Mouse (Mus musculus) thymus, postnatal 0 days (tissue): ENCODE results near the gene Cyp2d9. TPM values are rescaled to one million over a fixed set of nuclear protein-coding genes. Genes with fewer than 3 reads are reported as not detected.
"Not testable (repeated sequence)": the region's sequence is repeated elsewhere in the genome, so short reads cannot be mapped to it uniquely, and the experiment has no call there.

Source experiments
- DNase-seq: peaks from one replicate; pipeline ENCODE4 v3.0.0-alpha.2; 2015; ENCODE audit warnings: low spot score
- polyA plus RNA-seq: library from polyadenylated mRNA; unstranded; fragments of >200 nt; fragmentation: Nextera tagmentation; extraction: Ambion mirVana; gene quantifications from 2 replicates; pipeline ENCODE4 v1.2.1, GENCODE M21; 2015

Cyp2d9 gene
- not detected in 2 replicates for polyA plus RNA-seq

DNA sequence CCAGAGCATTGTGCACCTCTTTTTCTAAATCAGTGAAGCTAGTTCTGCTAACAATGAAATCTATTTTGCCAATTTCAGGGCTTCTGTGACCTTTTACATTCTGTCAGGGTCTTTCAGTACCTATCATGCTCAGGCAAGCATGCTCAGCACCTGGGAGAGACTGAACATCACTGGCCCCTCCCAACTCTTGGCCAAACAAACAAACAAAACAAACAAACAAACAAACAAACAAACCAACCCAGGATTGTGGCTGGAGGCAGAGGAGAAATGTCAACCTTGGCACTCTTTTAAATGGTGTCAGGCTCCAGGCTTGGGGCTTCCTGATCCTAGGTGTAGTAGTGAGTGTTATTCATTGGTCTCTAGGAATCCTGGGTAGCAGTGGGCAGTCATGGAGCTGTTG lies at the start of gene Cyp2d9:
Cyp2d9 (plus strand) TSS at position 301 of the 400 bp plus-strand sequence.
- DNase-seq, result no peak

DNA sequence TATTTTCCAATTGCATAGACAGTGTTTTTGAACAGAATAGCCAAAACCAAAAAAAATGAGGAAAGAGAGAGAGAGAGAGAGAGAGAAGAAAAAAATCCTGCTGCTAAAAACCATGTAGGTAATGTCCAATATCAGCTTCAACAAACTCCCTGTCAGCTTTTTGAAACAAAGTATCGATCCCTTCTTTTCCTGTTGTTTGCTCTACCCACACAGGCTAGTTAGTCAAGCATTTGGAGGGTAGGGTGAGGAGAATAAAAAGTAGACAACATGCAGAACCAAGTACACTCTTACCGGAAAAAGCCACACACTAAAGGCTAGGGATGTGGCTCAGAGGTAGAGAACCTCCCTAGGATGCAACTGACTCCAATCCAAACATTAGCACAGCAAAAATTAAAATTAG lies 47.5 kb upstream of the Cyp2d9 start:
- DNase-seq, result no peak

DNA sequence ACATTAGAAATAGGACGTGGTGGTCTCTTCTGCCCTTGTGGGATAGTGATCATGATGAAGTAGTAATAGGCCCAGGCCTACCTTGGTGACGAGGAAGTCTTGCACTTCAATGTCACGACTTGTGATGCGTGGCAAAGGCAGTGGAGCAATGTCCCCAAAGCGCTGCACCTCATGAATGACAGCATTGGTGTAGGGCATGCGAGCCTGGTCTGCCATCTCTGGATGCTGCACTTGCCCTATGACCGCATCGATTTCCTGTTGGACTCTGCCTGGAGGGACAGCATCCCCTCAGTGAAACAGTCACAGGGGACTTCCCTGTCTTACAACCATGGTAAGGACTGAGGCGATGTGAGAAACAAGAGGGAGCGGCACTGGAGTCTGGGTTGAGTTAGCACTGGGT lies 43.3 kb upstream of the Cyp2d9 start:
- not testable (repeated sequence) for DNase-seq

DNA sequence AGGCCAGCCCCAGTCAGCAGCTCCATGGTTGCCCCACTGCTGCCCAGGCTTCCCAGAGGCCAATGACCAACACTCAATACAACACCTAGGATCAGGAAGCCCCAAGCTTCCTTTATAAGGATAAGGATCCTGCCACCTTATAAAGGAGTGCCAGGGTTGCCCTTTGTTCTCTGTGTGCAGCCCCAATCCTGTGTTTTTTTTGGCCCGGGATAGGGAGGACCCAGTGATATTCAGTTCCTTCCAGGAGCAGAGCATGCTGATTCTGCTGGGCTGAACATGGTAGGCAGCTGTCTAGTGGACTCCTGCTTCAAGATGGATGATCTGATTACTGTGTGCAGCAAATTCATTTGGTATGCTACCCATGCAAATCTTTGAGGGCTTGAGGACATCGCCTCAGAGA lies 39.3 kb upstream of the Cyp2d9 start, which contains the start of gene Cyp2d11:
Cyp2d11 (minus strand) TSS at position 101 of the 400 bp plus-strand sequence.
- not testable (repeated sequence) for DNase-seq

DNA sequence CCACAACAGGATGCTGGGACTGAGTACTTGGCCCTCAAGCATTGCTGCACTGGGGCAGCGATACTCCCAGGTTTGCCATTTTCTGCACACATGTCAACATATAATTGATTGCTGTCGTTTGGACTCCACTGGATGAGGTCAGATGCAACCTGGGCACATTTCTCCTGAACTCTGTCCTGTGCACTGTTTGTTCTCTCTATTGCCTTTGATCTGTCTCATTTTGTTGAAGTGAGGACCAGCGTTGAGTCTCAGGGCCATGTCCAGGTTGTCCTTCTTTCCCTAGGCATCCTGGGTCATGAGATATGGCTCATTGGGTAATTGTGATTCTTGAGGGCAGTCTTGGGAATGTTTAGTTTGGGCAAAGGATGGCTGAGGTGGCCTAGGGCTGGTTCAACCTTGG lies 37.3 kb upstream of the Cyp2d9 start:
- DNase-seq, result not testable (repeated sequence)

DNA sequence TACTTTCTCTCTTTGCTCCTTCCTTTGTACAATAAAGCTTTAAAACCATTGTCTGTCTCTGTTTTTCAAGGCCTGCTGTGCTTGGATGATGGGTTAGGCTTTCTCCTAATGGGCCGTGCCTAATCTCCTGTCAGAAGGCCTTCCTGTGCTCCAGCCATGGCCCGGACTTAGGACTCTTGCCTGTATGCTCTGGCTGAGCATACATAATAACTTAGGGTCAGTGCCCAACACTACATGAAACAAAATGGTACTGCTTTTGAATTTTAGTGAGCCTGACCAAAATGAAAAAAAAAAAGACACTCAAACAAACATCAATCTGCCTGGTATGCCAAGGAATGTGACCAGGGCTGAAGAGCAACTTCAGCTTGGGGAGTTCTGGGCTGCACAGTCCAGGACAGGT lies 31.7 kb upstream of the Cyp2d9 start:
- DNase-seq, result no peak

DNA sequence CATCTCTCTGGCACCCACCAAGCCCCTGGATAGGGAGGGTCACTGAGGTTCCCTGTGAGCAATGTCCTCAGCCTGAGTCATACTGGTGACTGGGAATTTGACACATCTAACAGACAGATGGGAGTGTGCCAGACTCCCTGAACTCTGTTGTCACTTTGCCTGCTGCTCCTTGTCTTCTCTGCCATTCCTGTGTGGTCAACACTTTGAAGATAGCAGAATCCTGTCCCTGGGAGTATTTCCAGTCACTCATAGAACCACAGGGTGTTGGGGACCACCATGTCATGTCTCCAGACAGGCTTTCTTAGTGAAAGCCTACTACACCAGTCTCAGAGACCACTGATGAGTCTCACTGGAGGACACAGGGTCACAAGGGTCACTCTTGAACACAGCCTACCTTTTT lies 31.1 kb upstream of the Cyp2d9 start:
- DNase-seq, result no peak

DNA sequence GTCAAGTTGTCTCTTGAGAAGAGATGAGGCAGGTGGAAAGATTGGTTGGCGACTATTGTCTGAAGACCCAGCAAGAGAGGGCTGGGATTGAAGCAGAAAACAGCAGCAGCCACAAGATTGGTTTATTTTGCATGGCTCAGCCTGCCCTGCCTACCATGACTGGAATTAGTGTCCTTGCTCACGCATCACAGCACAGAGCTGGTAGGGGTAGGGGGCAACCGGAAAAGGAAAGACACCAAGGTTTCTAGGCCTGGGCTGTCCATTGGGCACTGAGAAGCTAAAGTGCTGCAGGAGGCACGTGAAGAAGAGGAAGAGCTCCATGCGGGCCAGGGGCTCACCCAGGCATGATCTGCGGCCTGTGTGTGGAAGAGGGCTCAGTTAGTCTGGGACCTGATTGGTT lies 30.5 kb upstream of the Cyp2d9 start:
- no peak for DNase-seq

DNA sequence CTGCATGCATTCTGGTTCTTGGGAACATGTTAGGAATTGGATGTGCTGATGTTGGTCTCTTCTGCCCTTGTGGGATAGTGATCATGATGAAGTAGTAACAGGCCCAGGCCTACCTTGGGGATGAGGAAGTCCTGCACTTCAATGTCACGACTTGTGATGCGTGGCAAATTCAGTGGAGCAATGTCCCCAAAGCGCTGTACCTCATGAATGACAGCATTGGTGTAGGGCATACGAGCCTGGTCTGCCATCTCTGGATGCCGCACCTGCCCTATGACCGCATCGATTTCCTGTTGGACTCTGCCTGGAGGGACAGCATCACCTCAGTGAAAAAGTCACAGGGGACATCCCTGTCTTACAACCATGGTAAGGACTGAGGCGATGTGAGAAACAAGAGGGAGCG lies 29.6 kb upstream of the Cyp2d9 start:
- DNase-seq, result no peak

DNA sequence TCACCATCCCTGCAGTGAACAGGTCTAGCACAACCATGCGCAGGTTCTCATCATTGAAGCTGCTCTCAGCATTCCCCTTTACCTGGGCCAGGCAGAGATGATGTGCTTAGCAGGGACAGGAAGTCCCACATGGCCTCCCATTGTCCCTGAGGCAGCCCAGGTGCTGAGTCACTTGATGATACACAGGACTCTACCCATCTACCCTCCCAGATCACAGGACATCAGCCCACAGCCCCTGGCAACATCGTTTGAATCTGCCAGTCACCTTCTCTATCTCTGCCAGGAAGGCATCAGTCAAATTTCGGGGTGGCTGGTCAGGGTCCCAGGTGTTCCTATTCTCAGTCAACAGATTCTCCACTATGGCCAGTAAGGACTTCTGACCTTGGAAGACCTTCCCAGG lies 29.1 kb upstream of the Cyp2d9 start:
- no peak for DNase-seq

DNA sequence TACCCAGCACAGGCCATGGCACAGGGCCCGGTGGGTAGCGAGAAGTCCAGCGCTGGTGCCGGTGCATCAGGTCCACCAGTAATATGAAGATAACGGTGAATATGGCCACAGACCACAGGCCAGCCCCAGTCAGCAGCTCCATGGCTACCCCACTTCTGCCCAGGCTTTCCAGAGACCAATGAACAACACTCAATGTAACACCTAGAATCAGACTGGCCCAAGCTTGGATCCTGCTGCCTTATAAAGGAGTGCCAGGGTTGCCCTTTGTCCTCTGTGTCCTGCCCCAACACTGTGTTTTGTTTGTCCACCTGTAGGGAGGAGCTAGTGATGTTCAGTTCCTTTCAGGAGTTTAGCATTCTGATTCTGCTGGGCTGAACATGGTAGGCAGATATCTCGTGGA lies 26.3 kb upstream of the Cyp2d9 start, which contains the start of gene Cyp2d10:
Cyp2d10 (minus strand) TSS at position 215 of the 400 bp plus-strand sequence.
- DNase-seq, result no peak

DNA sequence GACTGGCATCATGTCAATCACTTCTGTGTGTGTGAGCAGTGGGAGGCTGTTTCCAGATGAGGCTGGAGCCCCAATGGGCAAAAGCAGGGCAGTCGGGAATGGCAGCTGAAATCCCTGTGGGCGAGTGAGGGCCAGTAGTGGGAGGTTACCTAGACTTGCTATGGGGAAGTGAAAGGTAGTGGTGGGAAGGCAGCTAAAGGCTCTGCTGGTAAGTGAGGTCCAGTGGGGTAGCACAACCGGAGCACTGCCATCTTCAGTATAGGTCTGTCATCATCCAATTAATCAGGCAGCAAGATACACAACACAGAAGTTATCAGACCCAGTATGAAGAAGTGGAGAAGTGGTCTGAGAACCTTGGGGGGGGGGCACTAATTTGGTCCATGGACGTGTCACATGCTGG lies 25.7 kb upstream of the Cyp2d9 start:
- DNase-seq, result no peak

DNA sequence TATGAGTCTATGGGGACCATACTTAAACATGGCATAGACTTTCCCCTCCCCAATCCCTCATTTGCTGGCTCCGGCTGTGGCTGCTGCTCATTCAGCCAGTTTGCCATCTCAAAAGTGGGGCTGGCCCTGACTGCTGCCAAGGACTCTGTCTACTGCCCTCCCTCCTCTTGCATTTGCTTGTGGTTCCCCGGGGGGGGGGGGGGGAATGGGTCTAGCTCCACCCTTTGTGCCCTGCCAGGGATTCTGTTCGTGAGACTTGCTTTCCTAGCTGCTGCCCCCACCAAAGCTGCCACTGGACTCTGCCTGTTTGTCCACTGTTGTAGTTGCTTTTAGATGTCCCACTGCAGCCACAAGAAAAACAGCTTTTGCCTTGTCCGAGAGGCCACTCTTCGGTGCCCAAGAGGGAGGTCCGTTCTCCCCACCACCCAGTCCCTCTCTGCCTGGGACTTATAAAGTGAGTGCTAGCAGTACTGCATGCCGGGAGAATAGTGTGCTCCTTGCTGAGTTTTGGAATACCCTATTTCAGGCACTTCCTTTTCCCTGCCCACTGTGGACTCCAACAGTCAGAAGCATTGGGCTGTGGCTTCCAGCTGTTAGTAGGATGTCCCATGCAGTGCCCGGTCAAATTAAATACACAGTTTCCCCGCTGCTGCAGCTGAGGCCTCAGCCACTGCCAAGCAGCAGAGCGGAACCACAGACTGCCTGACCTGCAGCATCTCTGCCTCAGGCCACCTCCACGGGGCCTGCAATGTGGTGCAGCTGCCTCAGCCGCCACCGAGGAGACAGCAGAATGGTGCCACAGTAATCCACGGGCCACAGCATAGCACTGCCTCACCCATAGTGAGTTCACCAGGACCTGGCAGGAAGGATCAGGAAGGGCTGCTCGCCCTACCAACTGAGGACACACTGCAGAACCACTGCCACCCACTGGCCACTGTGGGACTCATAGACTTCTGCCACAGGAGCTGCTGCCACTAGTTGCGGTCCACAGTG lies 16.1 kb upstream of the Cyp2d9 start:
- DNase-seq, result peak; percentile 70

DNA sequence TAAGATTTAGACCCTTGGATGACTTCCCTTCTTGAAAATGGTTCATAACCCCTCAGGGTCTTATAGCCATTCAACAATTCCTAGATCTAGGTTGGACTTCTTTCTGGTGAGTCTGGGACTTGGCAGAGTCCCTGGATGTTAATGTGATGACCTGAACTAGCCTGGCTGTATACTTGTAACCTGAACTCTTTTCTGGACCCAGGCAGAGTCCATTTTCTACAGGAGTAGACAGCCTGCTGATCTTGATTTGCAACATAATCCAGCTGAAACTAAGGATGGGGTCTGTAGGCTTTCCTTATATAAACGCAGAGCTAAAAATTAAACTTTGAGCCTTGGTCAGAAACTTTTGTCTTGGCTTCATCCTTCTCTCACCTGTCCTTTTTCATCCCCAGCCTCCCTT lies 14.6 kb upstream of the Cyp2d9 start:
- no peak for DNase-seq

DNA sequence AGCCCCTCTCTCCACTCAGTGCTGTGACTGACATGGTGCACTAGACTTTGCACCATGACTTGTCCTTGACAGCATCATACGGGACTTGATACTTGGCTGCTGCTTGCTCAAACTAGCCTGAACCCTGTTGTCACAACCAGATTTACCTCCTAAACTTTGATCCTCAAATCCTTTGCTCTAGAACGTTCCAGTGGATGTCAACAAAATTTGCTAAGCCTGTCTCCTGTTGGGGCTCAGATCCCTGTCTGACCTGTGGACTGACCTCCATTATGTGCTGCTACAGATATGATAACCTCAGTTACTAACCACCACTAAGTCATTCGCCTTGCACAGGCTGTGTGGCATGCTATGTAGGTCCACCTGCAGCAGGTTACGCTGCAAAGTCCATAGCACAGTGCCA lies 10.3 kb upstream of the Cyp2d9 start:
- no peak for DNase-seq

DNA sequence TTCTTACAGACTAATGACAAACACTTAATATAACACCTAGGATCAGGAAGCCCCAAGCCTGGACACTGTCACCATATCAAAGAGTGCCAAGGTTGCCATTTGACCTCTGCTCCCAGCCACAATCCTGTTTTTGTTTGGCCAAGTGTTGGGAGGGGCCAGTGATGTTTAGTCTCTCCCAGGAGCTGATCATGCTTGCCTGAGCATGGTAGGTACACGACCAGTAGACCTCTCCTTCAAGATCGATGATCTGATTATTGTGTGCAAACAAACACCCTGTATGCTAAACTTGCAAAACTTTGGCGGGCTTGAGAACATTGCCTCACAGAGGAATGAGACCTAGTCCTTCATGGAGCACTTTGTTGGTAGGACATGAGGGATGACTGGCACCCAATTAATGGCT lies 9.8 kb upstream of the Cyp2d9 start:
- DNase-seq, result no peak

DNA sequence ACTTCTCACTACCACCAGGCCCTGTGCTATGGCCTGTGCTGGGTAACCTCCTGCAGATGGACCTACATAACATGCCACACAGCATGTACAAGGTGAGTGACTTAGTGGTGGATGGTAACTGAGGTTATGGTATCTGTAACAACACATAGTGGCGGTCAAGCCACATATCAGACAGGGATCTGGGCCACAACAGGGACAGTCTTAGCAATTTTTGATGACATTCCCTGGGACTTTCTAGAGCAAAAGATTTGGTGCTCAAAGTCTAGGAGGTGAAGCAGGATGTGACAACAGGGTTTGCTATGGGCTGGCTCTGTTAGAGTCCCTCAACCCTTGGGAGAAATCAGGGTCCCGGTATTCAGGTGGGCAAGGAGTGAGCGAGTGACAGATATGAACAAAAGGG lies 384 bp downstream of the Cyp2d9 start:
- DNase-seq, result no peak

DNA sequence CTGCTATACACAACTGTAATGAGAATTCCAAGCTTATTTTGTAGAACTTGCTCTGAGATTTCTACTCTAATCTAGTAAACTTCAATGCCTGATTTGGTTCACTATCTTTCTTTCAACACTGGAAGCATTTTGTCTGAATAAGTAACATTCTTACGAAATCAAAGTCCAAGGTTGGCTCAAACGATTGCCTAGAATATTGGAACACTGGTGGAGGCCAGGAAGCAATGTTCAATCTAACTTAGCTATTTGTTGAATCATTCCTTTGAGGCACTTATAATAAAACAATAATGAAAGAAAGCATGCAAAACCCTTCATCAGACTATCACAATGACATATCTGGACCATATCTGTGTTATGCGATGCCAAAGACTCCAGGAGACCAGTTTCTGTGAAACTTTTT lies 1.3 kb downstream of the Cyp2d9 start:
- no peak for DNase-seq

DNA sequence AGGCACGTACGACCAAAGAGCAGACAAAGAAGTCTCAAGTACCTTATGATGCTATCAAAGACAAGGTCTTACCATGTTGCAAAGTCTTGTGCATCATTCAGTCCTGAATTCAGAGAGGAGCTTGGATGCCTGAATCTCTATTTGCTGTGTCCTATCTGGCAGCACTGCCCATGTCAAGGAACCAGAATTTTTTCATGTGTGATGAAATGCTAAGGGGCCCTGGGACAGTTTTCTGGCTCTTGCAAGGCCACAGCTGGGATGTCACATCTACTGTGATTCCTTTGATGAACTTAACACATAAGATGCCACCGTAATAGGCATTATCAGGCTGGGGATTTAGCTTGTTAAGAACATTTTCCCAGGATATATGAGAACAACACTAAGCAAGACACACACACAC lies 1.8 kb downstream of the Cyp2d9 start:
- DNase-seq, result no peak

DNA sequence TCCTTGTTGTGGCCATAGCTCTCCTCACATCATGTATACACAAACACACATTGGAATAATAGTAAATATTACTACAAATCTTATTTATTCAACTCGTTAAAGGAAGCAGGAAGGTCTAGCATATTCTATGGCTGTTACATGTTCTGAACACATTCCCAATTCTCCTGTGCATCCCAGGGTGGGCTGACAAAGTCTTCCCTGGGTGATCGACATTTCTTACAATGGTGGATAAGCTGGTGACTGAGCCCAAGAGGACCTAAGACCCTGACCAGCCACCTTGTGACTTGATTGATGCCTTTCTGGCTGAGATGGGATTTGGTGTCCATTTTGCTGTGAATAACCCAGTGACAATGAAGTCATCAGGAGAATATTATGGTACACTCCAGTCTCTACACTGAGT lies 2.4 kb downstream of the Cyp2d9 start:
- DNase-seq, result no peak

DNA sequence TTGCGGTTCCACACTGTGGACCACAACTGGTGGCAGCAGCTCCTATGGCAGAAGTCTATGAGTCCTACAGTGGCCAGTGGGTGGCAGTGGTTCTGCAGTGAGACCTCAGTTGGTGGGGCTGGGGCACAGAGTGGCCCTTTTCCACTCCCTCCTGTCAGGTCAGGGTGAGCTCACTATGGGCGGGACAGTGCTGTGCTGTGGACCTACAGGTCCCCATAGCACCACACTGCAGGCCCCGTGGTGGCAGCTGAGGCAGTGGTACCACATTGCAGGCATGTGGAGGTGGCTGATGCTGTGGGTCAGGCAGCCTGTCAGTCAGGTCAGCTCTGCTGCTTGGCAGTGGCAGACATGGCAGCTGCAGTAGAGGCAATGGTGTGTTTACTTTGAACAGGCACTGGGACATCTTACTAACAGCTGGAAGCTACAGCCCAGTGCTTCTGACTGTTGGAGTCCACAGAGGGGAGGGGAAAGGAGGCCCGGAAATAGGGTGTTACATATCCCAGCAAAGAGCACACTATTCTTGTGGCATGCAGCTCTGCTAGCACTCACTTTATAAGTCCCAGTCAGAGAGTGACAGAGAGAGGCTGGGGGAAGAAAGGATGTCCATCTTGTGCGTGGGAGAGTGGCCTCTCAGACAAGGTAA lies 4.9 kb downstream of the Cyp2d9 start:
- no peak for DNase-seq

DNA sequence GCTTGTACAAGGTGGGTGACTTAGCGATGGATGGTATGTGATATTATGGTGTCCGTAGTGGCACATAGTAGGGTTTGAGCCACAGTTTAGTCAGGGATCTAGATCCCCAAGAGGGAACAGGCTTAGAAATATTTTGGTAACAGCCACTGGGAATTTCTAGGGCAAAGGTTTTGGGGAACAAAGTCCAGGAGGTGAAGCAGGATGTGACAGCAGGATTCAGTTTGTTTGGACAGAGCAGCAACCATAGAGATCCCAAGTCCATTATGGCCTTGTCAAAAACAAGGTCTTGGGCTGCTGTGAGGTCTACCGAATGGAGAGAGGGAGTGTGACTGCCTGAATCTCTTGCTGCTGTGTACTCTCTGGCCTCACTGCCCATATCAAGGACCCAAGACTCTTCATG lies 10.4 kb downstream of the Cyp2d9 start:
- DNase-seq, result no peak
